Mouse (Mus musculus): ENCODE measurements around the gene Chn1.

DNA sequence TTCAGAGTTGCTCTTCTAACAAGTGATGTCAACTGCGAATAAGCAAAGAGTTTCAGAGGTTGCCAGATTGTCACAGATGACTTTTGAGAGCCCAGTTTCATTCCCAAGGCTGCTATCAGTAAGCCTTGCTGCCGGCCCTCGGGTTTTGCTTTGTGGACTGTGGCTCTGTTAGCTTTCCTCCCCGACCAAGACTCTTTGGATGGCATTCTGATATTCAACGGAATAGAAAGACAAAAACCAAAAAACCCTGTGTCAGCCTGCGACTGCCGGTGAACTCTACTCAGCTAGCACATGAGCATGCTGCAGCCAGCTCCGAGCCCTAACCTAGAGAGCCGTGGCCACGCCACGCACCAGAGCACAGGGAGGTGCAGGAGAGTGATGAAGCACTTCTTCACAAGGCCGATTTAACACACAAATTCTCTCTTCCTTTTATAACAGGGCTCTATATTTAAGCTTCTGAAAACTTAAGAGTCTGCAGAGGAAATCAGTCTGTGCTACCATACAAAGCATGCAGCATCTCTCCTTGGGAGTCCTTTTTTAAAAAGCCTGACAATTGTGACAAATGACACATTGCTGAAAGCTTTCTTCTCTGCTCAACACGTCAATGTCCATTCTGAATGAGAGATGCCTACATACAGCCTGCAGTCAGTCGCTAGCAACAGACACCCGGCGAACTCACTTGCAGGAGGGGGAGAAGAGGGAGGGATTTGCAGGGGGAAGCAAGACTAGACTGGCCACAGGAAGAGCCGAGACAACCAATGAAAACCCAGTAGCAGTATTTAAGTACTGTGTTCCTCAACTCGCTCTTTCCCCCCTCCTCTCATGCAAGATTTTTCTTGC, 115.2 kb downstream of the Chn1 start:
- TF ChIP-seq CTCF (IDR thresholded peaks at IDR 0.05; ENCODE audit: low read depth, low read length) (no peak), EP300 (IDR thresholded peaks at IDR 0.05; ENCODE audit: insufficient read depth, low read depth, low read length) (no peak), POLR2A (IDR thresholded peaks at IDR 0.05; ENCODE audit: insufficient read depth, low read length) (no peak)
